Mouse (Mus musculus) liver, embryonic 14.5 days (tissue): ENCODE measurements around the gene Cftr. TPM values are rescaled to one million over a fixed set of nuclear protein-coding genes. Genes with fewer than 3 reads are reported as not detected.

Experiments used
- ATAC-seq: fragments of 200-750 bp; cut with Nextera tagmentation; 2 replicates; pipeline ENCODE4 v1.8.0; 2017; ENCODE audit warnings: moderate number of reproducible peaks, mild to moderate bottlenecking, moderate library complexity; ENCODE audit not compliant: insufficient read depth
- DNase-seq, 3 experiments: peaks; one replicate each; pipeline ENCODE4 v3.0.0-alpha.2; 2012 to 2013; ENCODE audit warnings: low read depth in 3 of 3, low spot score in 3 of 3
- H3K27ac ChIP-seq: fragments of 300-500 bp; sonication (generic); 2 replicates; pipeline ENCODE4 v1.5.1; 2014; ENCODE audit warnings: moderate library complexity, mild to moderate bottlenecking, control low read depth, inconsistent platforms
- H3K27me3 ChIP-seq: fragments of 300-500 bp; sonication (generic); 2 replicates; pipeline ENCODE4 v1.6.1; 2014; ENCODE audit warnings: mild to moderate bottlenecking, low read length, moderate library complexity; ENCODE audit not compliant: control insufficient read depth, insufficient read depth
- H3K36me3 ChIP-seq: fragments of 300-500 bp; sonication (generic); replicated peaks from 2 replicates; pipeline ENCODE4 v1.6.1; 2014; ENCODE audit warnings: low read depth; ENCODE audit not compliant: control insufficient read depth, insufficient read depth
- H3K4me1 ChIP-seq, 2 experiments: fragments of 200-500 bp in 1 of 2; fragments of 300-500 bp in 1 of 2; sonication (generic) in 1 of 2; replicated peaks; 2 replicates each; pipeline ENCODE4 v1.6.1; 2012 to 2014; ENCODE audit warnings: antibody characterized with exemption in 1 of 2, inconsistent platforms in 1 of 2, low read length in 1 of 2; ENCODE audit not compliant: control insufficient read depth in 2 of 2, insufficient read depth in 2 of 2
- H3K4me2 ChIP-seq: fragments of 300-500 bp; sonication (generic); 2 replicates; pipeline ENCODE4 v1.6.1; 2014; ENCODE audit warnings: low read depth, mild to moderate bottlenecking, control low read depth, moderate library complexity
- H3K4me3 ChIP-seq, 2 experiments: fragments of 200-500 bp in 1 of 2; fragments of 300-500 bp in 1 of 2; sonication (generic) in 1 of 2; 2 replicates each; pipeline ENCODE4 v1.5.1; 2012 to 2014; ENCODE audit warnings: low read depth in 2 of 2, low read length in 2 of 2, mild to moderate bottlenecking in 2 of 2, control low read depth in 1 of 2, inconsistent platforms in 1 of 2, moderate library complexity in 1 of 2; ENCODE audit not compliant: insufficient read depth in 1 of 2
- H3K9ac ChIP-seq: fragments of 300-500 bp; sonication (generic); replicated peaks from 2 replicates; pipeline ENCODE4 v1.6.1; 2014; ENCODE audit warnings: mild to moderate bottlenecking, control low read depth, moderate library complexity
- H3K9me3 ChIP-seq: fragments of 300-500 bp; sonication (generic); 2 replicates; pipeline ENCODE4 v1.6.1; 2016; ENCODE audit warnings: low read length, mixed read lengths; ENCODE audit not compliant: control insufficient read depth
- CTCF ChIP-seq: IDR thresholded peaks from 2 replicates; pipeline ENCODE4 v1.5.1; 2016; ENCODE audit warnings: antibody characterized with exemption, low read depth, control low read depth
- EP300 ChIP-seq: IDR thresholded peaks from 2 replicates; pipeline ENCODE4 v1.6.1; 2016; ENCODE audit warnings: antibody characterized with exemption, low read depth
- WGBS: fragments of 180-500 bp; shearing (Covaris S2); extraction: QIAGEN DNeasy Blood & Tissue Kit; methylation state at CpG from one replicate; pipeline ENCODE4 v1.1.7; 2014; ENCODE audit not compliant: insufficient replicate concordance; 5-methylcytosine and 5-hydroxymethylcytosine counted together
- polyA plus RNA-seq, 2 experiments: library from polyadenylated mRNA; depleted of rRNA in 1 of 2; stranded (reverse) in 1 of 2; unstranded in 1 of 2; fragments of >200 nt; fragmentation: Nextera tagmentation in 1 of 2; extraction: Ambion mirVana in 1 of 2; gene quantifications; 2 replicates each; pipeline versions ENCODE4 v1.2.1 to v1.2.3; 2012 to 2014

Gene Cftr
- polyA plus RNA-seq, 2 experiments = 0.01 to 0.02 TPM

DNA sequence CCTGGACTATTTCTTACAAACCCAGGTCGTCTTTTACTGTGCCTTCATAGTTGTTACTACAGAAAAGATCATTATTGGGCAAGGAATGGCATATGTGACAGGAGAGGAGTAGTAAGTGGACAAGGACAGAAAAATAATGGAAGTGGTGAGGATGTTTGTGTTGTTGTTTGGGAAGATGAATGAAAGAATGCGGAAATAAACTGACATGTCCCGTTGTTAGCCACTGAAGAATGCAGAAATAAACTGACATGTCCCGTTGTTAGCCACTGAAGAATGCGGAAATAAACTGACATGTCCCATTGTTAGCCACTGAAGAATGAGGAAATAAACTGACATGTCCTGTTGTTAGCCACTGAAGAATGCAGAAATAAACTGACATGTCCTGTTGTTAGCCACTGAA, 84.1 kb downstream of the Cftr start:
- WGBS = 38% methylated on average over 5 of the region's 5 CpGs
- H3K27ac ChIP-seq = no peak overlapping the region
- no peaks in the 10 kb centered on the region for H3K36me3 ChIP-seq
- H3K4me3 ChIP-seq = no peak overlapping the region
- H3K27me3 ChIP-seq = no peaks in the 10 kb centered on the region
- H3K9me3 ChIP-seq = no peaks in the 10 kb centered on the region
- ATAC-seq (no peak), DNase-seq (no peak)
- no peak overlapping the region for H3K9ac ChIP-seq
- no peaks in the 10 kb centered on the region for H3K4me1 ChIP-seq
- no peak overlapping the region for H3K4me2 ChIP-seq
- TF ChIP-seq CTCF (no peak), EP300 (no peak)

DNA sequence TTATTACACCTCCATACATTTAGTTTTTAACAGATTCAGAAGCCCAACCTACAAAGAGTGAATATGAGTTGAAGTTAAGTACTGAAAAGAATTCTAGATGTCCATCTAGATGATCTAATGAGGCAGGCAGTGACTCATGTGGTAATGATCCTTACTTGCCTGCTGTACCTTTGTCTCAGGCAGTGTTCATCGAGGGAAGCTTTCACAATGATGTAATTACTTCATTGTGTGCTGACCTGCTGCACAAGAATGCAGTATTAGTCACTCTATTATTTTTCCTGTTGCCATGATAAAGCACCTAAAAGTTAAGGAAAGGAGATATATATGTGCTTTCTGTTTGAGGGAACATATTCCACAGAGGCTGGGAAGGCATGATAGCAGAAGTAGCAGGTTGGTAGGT, 100.5 kb downstream of the Cftr start:
- Histone ChIP-seq H3K36me3 (no peaks in the 10 kb centered on the region), H3K27me3 (no peaks in the 10 kb centered on the region), H3K4me1 (no peaks in the 10 kb centered on the region), H3K4me2 (no peak overlapping the region), H3K27ac (no peak overlapping the region), H3K9me3 (no peaks in the 10 kb centered on the region), H3K4me3 (no peak overlapping the region), H3K9ac (no peak overlapping the region)
- no peak for DNase-seq
- 30% methylated on average over 1 of the region's 1 CpGs for WGBS
- ATAC-seq = no peak
- TF ChIP-seq EP300 = no peak
- no peak for TF ChIP-seq CTCF

DNA sequence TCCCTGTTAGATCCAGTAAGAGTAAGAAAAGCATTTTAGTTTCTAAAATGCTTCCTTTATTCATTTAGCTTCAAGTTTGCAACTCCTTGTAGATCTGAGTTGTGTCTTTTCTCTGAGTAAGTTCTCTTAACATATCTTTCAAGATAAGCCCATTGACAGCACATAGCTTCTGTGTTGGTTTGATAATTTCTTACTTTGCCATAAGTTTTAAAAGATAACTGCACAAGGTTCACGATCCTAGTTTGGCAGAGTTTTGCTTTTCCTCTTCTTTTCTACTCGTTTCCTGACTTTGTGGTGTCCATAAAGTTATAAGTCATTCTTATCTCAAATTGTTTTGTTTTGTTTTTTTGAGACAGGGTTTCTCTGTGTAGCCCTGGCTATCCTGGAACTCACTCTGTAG, 130.3 kb downstream of the Cftr start:
- DNase-seq = peak; percentile 11 to 24 (median 19)
- peak; percentile 71 for TF ChIP-seq EP300
- TF ChIP-seq CTCF = no peak

DNA sequence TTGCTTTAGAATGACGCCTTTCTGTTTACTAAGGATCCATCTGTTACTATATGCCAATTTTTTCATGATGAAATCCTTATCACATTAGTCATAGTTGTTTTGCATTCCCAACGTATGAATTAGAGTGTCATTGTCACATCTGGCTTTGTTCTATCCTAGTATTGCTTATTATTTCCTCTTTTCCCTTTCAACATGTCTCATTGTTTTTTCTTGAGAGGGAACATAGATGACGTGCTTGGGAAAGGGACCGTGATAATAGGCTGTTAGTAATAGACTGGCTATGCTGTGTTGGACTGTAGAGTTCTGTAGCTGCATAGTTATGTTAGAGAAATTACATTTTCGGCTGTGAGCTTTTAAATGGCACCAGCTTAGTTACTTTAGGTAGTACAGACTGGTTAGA, 131.6 kb downstream of the Cftr start:
- no peaks in the 10 kb centered on the region; a peak in 1 of 4 replicates for H3K4me1 ChIP-seq
- TF ChIP-seq EP300 (no peak), CTCF (no peak)
- H3K36me3 ChIP-seq = no peaks in the 10 kb centered on the region
- WGBS = 61% methylated on average over 5 of the region's 5 CpGs
- no peak overlapping the region for H3K4me3 ChIP-seq
- DNase-seq (no peak), ATAC-seq (no peak)
- no peak overlapping the region for H3K4me2 ChIP-seq
- H3K27me3 ChIP-seq = no peaks in the 10 kb centered on the region
- no peak overlapping the region for H3K27ac ChIP-seq
- H3K9ac ChIP-seq = no peak overlapping the region
- H3K9me3 ChIP-seq = no peaks in the 10 kb centered on the region

More for the DNA sequence above, 130.3 kb downstream of the Cftr start:
- H3K9ac ChIP-seq = no peak overlapping the region
- H3K9me3 ChIP-seq = no peaks in the 10 kb centered on the region
- peak; percentile 75; the same call in 1 of the 2 replicates for ATAC-seq
- no peaks in the 10 kb centered on the region; a peak in 1 of 4 replicates for H3K4me1 ChIP-seq
- no peaks in the 10 kb centered on the region for H3K27me3 ChIP-seq
- H3K36me3 ChIP-seq = no peaks in the 10 kb centered on the region
- 7% methylated on average over 2 of the region's 2 CpGs for WGBS
- H3K27ac ChIP-seq = no peak overlapping the region
- H3K4me3 ChIP-seq = no peak overlapping the region
- peak overlapping the region; percentile 25 for H3K4me2 ChIP-seq

DNA sequence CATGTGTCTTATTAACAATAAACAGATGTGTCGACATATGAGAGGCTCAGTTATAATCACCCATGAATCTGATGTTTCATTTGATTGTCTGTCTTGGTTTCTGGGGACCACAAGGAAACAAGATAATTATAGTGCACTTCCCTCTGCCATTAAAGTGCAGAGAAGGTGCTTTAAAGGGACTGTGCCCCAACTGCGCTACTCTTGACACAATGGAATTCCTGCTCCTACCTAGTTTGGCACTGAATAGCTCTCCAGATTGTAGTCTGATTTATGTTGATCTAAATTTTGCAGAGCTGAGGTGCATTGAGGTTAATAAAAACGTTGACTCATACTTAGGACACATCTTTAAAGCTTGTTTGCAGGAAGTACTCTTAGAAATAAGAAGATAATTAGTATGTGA, 132.7 kb downstream of the Cftr start:
- Histone ChIP-seq H3K4me1 (no peaks in the 10 kb centered on the region; a peak in 1 of 4 replicates), H3K36me3 (no peaks in the 10 kb centered on the region), H3K9me3 (no peaks in the 10 kb centered on the region), H3K9ac (no peak overlapping the region), H3K27ac (no peak overlapping the region), H3K27me3 (no peaks in the 10 kb centered on the region), H3K4me2 (no peak overlapping the region), H3K4me3 (no peak overlapping the region)
- ATAC-seq = no peak
- no peak for DNase-seq
- no peak for TF ChIP-seq EP300
- TF ChIP-seq CTCF = no peak
- WGBS = 45% methylated on average over 3 of the region's 3 CpGs
